25 mouse cellular contexts compared by ENCODE assay signal in the genomic region with DNA sequence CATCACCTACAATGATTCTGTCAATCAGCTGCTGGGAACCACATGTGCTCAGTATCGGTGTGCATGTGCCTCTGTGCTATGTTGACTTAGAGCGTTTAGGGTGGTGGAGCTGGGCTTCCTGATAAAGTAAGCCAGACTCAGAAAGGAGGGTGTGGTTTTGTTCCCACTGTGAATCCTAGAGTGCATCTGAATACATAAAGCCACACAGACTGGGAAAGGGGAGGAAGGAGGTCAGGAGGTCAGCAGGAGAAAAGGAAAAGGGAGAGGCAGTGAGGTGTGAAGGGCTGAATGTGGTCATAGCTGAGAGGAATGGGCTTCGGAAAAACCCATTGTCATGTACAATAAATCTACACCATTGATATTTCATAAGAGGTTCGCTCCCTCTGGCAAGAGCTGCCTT.
"Had no signal": no experiment of that assay in that cellular context is flagged by ENCODE, and none has a peak within 500 bp of the region (broad histone marks: within the 10 kb centered on the region; RNA-seq: fewer than 3 reads in every experiment).

No protein-coding gene starts in this region.

- DNase-seq: gastrocnemius, postnatal 14 days; gastrocnemius, postnatal 36 days; heart, adult 11 months; heart, adult 2 months; heart, postnatal 14 days; heart, postnatal 36 days; kidney, adult 11 months; kidney, adult 2 months; kidney, adult 9 months; kidney, postnatal 25 days; kidney, postnatal 4 days; liver had no signal

- ATAC-seq: hindbrain, postnatal 0 days; intestine, embryonic 16.5 days had no signal

- H3K9ac ChIP-seq: heart, embryonic 13.5 days; heart, embryonic 15.5 days; hindbrain, embryonic 13.5 days; hindbrain, embryonic 15.5 days; kidney, embryonic 15.5 days; limb, embryonic 12.5 days had no signal

- H3K36me3 ChIP-seq: heart, embryonic 13.5 days; heart, embryonic 15.5 days; hindbrain, embryonic 13.5 days; hindbrain, embryonic 15.5 days; kidney, embryonic 15.5 days; limb, embryonic 10.5 days; limb, embryonic 12.5 days had no signal

- H3K27me3 ChIP-seq: heart, embryonic 13.5 days; heart, embryonic 15.5 days; hindbrain, embryonic 13.5 days; hindbrain, embryonic 15.5 days; kidney, embryonic 15.5 days; limb, embryonic 12.5 days had no signal

- H3K4me2 ChIP-seq: heart, embryonic 11.5 days; heart, embryonic 13.5 days; heart, embryonic 15.5 days; hindbrain, embryonic 13.5 days; hindbrain, embryonic 15.5 days; kidney, embryonic 15.5 days; limb, embryonic 12.5 days had no signal

- H3K9me3 ChIP-seq: heart, embryonic 13.5 days; heart, embryonic 15.5 days; hindbrain, embryonic 13.5 days; hindbrain, embryonic 15.5 days; kidney, embryonic 15.5 days; limb, embryonic 10.5 days; limb, embryonic 12.5 days had no signal

- H3K27ac ChIP-seq: heart, adult 2 months; heart, embryonic 13.5 days; heart, embryonic 15.5 days; hindbrain, embryonic 13.5 days; hindbrain, embryonic 15.5 days; hindbrain, postnatal 0 days; kidney, embryonic 15.5 days; kidney, postnatal 0 days; layer of hippocampus, adult 2 months; left cerebral cortex, adult 2 months; limb, embryonic 10.5 days; limb, embryonic 12.5 days had no signal

- H3K4me1 ChIP-seq: heart, embryonic 13.5 days; heart, embryonic 15.5 days; limb, embryonic 10.5 days; limb, embryonic 12.5 days had no signal

- H3K4me3 ChIP-seq: heart, adult 2 months; heart, embryonic 13.5 days; heart, embryonic 15.5 days; hindbrain, embryonic 13.5 days; hindbrain, embryonic 15.5 days; kidney, embryonic 15.5 days; layer of hippocampus, adult 2 months; left cerebral cortex, adult 2 months; limb, embryonic 10.5 days; limb, embryonic 12.5 days had no signal
